In genomic region chr5:6716179-6716578, GRCm38 (mm10) we compare ENCODE assay signal across 15 mouse cellular contexts.
"Had no signal": no experiment of that assay in that cellular context is flagged by ENCODE, and none has a peak within 500 bp of the region (broad histone marks: within the 10 kb centered on the region; RNA-seq: fewer than 3 reads in every experiment).

No protein-coding gene starts in this region.

- ATAC-seq: midbrain, embryonic 15.5 days had no signal

- H3K9ac ChIP-seq: kidney, embryonic 15.5 days; limb, embryonic 12.5 days; lung, embryonic 14.5 days; midbrain, embryonic 15.5 days; stomach, embryonic 15.5 days had no signal

- H3K36me3 ChIP-seq: kidney, embryonic 15.5 days; limb, embryonic 12.5 days; midbrain, embryonic 15.5 days; stomach, embryonic 15.5 days had no signal

- H3K4me2 ChIP-seq: kidney, embryonic 15.5 days; limb, embryonic 12.5 days; lung, embryonic 14.5 days; midbrain, embryonic 11.5 days; midbrain, embryonic 15.5 days; stomach, embryonic 15.5 days had no signal

- H3K9me3 ChIP-seq: kidney, embryonic 15.5 days; megakaryocyte, embryonic 14.5 days; midbrain, embryonic 15.5 days; stomach, embryonic 15.5 days had no signal

- H3K4me3 ChIP-seq: kidney, embryonic 15.5 days; left cerebral cortex, adult 2 months; limb, embryonic 12.5 days; megakaryocyte, embryonic 14.5 days; midbrain, embryonic 15.5 days; stomach, embryonic 15.5 days had no signal

- H3K4me1 ChIP-seq: kidney, embryonic 15.5 days; limb, embryonic 12.5 days; megakaryocyte, embryonic 14.5 days; midbrain, embryonic 15.5 days; stomach, embryonic 15.5 days had no signal

- H3K27me3 ChIP-seq: kidney, embryonic 15.5 days; limb, embryonic 12.5 days; megakaryocyte, embryonic 14.5 days; midbrain, embryonic 15.5 days; stomach, embryonic 15.5 days had no signal

- DNase-seq: kidney, adult 2 months; kidney, postnatal 14 days; lung, embryonic 14.5 days; lung, postnatal 10 days; lung, postnatal 4 days; right cerebral cortex, postnatal 14 days; thymus, adult 2 months; thymus, postnatal 25 days had no signal

- H3K27ac ChIP-seq: kidney, embryonic 15.5 days; left cerebral cortex, adult 2 months; limb, embryonic 12.5 days; midbrain, embryonic 15.5 days; stomach, embryonic 15.5 days had no signal
